Mouse (Mus musculus) hematopoietic multipotent progenitor cell, adult 10-12 weeks (in vitro differentiated cells): ENCODE measurements around the gene Trim50. TPM values are rescaled to one million over a fixed set of nuclear protein-coding genes. Genes with fewer than 3 reads are reported as not detected.

Experiments used
- polyA plus RNA-seq: library from polyadenylated mRNA; stranded (reverse); fragments of >175 nt; gene quantifications from 2 replicates; pipeline ENCODE4 v1.2.3, GENCODE M21; 2012; ENCODE audit warnings: low replicate concordance

The Trim50 gene
- not detected in 2 replicates for polyA plus RNA-seq

GRCm38 (mm10) chr5:135352995-135353394 is at the start of gene Trim50:
Trim50 (plus strand) TSS chr5:135353295.

GRCm38 (mm10) chr5:135349862-135350261 is 3.2 kb upstream of the Trim50 start, which contains the start of gene Fkbp6:
Fkbp6 (minus strand) TSS chr5:135350044.

GRCm38 (mm10) chr5:135369787-135370654 is 16.9 kb downstream of the Trim50 start, which contains the start of gene Nsun5:
Nsun5 (plus strand) TSS chr5:135369953.

GRCm38 (mm10) chr5:135394004-135394823 is 41.1 kb downstream of the Trim50 start, which contains the start of gene Pom121:
Pom121 (minus strand) TSS chr5:135394546.

Other genes with a start within 250 kb of the Trim50 start
- gene Tbl2, start 203.6 kb upstream of the Trim50 start, polyA plus RNA-seq, result 12.4 and 13.0 TPM in 2 replicates
- gene Bcl7b, start 185.0 kb upstream of the Trim50 start, polyA plus RNA-seq, result 75.1 and 83.6 TPM in 2 replicates
- 29.3 and 48.8 TPM in 2 replicates for gene Baz1b, start 166.0 kb upstream of the Trim50 start, polyA plus RNA-seq
- gene Fzd9, start 102.1 kb upstream of the Trim50 start, polyA plus RNA-seq, result 0.45 and 0.48 TPM in 2 replicates
- not detected in 2 replicates for gene Fkbp6, start 3.3 kb upstream of the Trim50 start, polyA plus RNA-seq
- 13.6 and 17.8 TPM in 2 replicates for gene Nsun5, start 16.7 kb downstream of the Trim50 start, polyA plus RNA-seq
- 84.1 and 88.5 TPM in 2 replicates for gene Pom121, start 41.3 kb downstream of the Trim50 start, polyA plus RNA-seq
- gene Hip1, start 191.8 kb downstream of the Trim50 start, polyA plus RNA-seq, result 13.1 and 16.0 TPM in 2 replicates
- gene Ccl26, start 210.3 kb downstream of the Trim50 start, polyA plus RNA-seq, result not detected in 2 replicates
- gene Ccl24, start 219.8 kb downstream of the Trim50 start, polyA plus RNA-seq, result 3.7 and 4.3 TPM in 2 replicates